Mouse (Mus musculus) lung, postnatal 0 days (tissue): Measurements from ENCODE around the gene Mdm2. TPM values are rescaled to one million over a fixed set of nuclear protein-coding genes. Genes with fewer than 3 reads are reported as not detected.

Source experiments
- ATAC-seq: fragments of 200-750 bp; cut with Nextera tagmentation; 2 replicates; pipeline ENCODE4 v1.8.0; 2017; ENCODE audit warnings: moderate library complexity
- DNase-seq: peaks from one replicate; pipeline ENCODE4 v3.0.0-alpha.2; 2016; ENCODE audit warnings: low spot score
- H3K27ac ChIP-seq: fragments of 300-500 bp; sonication (generic); 2 replicates; pipeline ENCODE4 v1.5.1; 2014; ENCODE audit warnings: antibody characterized with exemption, mild to moderate bottlenecking, low read length, mixed read lengths
- H3K27me3 ChIP-seq: fragments of 300-500 bp; sonication (generic); replicated peaks from 2 replicates; pipeline ENCODE4 v1.6.1; 2014; ENCODE audit warnings: low read length, mixed read lengths; ENCODE audit not compliant: insufficient read depth
- H3K36me3 ChIP-seq: fragments of 300-500 bp; sonication (generic); 2 replicates; pipeline ENCODE4 v1.6.1; 2014; ENCODE audit warnings: low read length, mixed read lengths; ENCODE audit not compliant: insufficient read depth
- H3K4me1 ChIP-seq: fragments of 300-500 bp; sonication (generic); 2 replicates; pipeline ENCODE4 v1.6.1; 2014; ENCODE audit warnings: antibody characterized with exemption, low read depth, low read length, mixed read lengths; ENCODE audit not compliant: insufficient read depth
- H3K4me2 ChIP-seq: fragments of 300-500 bp; sonication (generic); replicated peaks from 2 replicates; pipeline ENCODE4 v1.6.1; 2014; ENCODE audit warnings: low read depth, mild to moderate bottlenecking, low read length, moderate library complexity, mixed read lengths
- H3K4me3 ChIP-seq: fragments of 300-500 bp; sonication (generic); 2 replicates; pipeline ENCODE4 v1.5.1; 2014; ENCODE audit warnings: low read depth, low read length
- H3K9ac ChIP-seq: fragments of 300-500 bp; sonication (generic); replicated peaks from 2 replicates; pipeline ENCODE4 v1.6.1; 2014; ENCODE audit warnings: low read depth, mild to moderate bottlenecking
- H3K9me3 ChIP-seq: fragments of 300-500 bp; sonication (generic); 2 replicates; pipeline ENCODE4 v1.6.1; 2016; ENCODE audit warnings: low read length, mixed read lengths
- CTCF ChIP-seq: IDR thresholded peaks from 2 replicates; pipeline ENCODE4 v1.5.1; 2016; ENCODE audit warnings: antibody characterized with exemption, mild to moderate bottlenecking
- EP300 ChIP-seq: IDR thresholded peaks from 2 replicates; pipeline ENCODE4 v1.6.1; 2016; ENCODE audit warnings: antibody characterized with exemption, mild to moderate bottlenecking, control low read depth
- WGBS: fragments of 180-500 bp; shearing (Covaris S2); extraction: QIAGEN DNeasy Blood & Tissue Kit; methylation state at CpG from one replicate; pipeline ENCODE4 v1.1.7; 2014; 5-methylcytosine and 5-hydroxymethylcytosine counted together
- polyA plus RNA-seq: library from polyadenylated mRNA; unstranded; fragments of >200 nt; fragmentation: Nextera tagmentation; extraction: Ambion mirVana; gene quantifications from 2 replicates; pipeline ENCODE4 v1.2.1, GENCODE M21; 2015

Mdm2 gene
- polyA plus RNA-seq, 1 experiment from 2014 or later, result 22.7 TPM

DNA sequence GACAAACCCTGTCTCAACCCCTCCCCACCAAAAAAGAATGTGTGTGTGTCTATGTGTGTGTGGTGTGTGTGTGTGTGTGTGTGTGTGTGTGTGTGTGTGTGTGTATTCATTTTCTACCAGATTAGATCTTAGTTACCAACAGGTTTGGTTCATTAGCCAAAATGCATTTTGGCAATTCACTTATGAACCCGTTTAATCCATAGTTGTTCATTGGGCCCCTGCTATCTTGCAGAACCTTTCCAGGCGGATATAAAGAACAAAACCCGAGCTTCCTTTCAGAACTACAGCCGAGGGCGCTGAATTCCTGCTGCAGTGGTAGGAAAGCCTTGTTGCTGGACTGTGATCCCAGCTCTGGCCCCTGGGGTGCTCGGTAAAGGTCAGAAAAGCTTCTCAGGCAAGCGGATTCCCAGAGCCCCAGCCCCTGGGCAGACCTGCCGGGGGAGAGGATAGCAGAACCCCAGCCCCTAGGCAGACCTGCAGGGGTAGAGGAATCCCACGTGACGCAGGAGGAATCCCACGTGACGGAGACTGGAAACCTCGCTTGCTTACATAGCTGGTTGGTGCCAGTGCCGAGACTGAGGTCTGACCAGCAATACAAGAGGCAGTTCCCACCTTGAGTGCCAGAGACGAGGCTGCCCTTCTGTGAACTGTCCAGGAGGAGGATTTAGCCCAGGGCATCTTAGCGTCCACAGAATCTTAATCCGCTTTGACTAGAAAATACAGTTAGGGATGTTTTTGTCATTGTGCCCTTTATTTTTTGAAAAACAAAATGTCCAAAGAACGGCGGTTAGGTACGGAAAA is 69.0 kb downstream of the Mdm2 start:
- Histone ChIP-seq H3K4me2 (no peak overlapping the region), H3K4me1 (peaks cover 5% of the 10 kb centered on the region; the same call in 1 of the 2 replicates), H3K9ac (no peak overlapping the region), H3K4me3 (no peak overlapping the region), H3K27me3 (no peaks in the 10 kb centered on the region), H3K27ac (no peak overlapping the region), H3K9me3 (no peaks in the 10 kb centered on the region), H3K36me3 (no peaks in the 10 kb centered on the region)
- TF ChIP-seq CTCF, result no peak
- no peak for TF ChIP-seq EP300
- WGBS, result 66% methylated on average over 20 of the region's 20 CpGs
- ATAC-seq (no peak), DNase-seq (no peak)

DNA sequence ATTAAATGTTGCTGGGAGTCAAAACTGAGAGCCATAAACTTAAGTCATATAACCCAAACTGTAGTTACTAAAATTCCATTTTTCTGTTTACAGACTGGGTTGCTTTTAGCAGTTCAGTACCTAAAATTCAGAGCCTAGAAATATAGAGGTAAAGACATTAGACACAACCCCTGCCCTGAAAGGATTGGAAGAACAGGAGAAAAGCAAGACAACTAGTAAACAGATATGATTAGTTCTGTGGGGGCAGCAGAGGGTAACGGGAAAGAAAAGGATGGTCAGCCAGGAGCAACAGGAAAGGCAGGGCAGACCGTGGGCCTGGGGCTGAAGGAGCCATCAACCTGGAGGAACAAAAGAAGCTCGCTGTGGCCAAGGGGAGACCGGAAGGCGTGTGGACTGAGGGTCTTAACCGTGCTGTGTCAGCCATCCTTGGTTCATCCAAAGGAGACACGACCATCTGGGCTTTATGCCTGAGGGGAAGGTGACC is 69.9 kb downstream of the Mdm2 start:
- WGBS, result 74% methylated on average over 7 of the region's 7 CpGs
- Histone ChIP-seq H3K4me2 (no peak overlapping the region), H3K4me3 (no peak overlapping the region), H3K9ac (no peak overlapping the region), H3K9me3 (no peaks in the 10 kb centered on the region), H3K36me3 (no peaks in the 10 kb centered on the region), H3K27me3 (no peaks in the 10 kb centered on the region), H3K27ac (no peak overlapping the region), H3K4me1 (peaks cover 5% of the 10 kb centered on the region; the same call in 1 of the 2 replicates)
- no peak for TF ChIP-seq CTCF
- TF ChIP-seq EP300, result no peak
- no peak for DNase-seq
- ATAC-seq, result no peak

DNA sequence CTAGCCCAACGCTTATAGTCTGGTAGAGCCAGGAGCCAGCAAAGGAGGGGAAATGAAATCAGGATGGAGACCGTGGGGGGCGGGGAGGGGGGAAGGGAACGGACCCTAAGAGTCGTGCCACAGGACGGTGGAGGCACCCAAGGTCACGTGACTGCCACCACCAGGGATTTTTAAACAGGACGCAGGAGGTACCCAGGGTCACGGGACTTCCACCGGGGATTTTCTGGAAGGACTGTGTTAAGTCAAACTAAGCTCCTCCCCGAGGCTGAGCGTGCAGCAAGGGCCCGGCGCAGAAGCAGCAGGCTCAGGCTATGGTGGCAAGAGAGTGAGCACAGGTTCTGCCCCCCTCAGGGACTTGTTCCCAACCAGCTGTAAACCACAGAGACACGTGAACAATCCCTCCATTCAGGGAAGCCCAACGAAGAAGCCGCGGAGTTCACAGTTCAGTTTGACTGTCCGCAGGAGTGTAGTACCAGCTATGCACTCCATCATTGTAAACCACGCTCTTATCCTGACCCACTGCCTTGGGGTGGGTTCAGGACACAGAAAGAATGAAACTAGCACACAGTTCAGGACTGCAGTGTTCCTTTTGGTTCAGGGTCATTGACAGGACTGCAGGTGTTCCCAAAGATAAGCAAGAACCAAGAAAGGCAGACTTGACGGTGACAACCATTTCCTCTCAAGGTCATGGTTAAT is 70.5 kb downstream of the Mdm2 start:
- DNase-seq (no peak), ATAC-seq (0 out of 2 replicates have a peak, but pooled peaks have one; percentile 21)
- H3K4me1 ChIP-seq, result peaks cover 5% of the 10 kb centered on the region; the same call in 1 of the 2 replicates
- H3K27me3 ChIP-seq, result no peaks in the 10 kb centered on the region
- TF ChIP-seq EP300 (no peak), CTCF (no peak)
- 52% methylated on average over 21 of the region's 21 CpGs for WGBS
- H3K9me3 ChIP-seq, result no peaks in the 10 kb centered on the region
- H3K4me3 ChIP-seq, result no peak overlapping the region
- no peak overlapping the region for H3K9ac ChIP-seq
- H3K27ac ChIP-seq, result no peak overlapping the region
- no peak overlapping the region for H3K4me2 ChIP-seq
- H3K36me3 ChIP-seq, result no peaks in the 10 kb centered on the region

DNA sequence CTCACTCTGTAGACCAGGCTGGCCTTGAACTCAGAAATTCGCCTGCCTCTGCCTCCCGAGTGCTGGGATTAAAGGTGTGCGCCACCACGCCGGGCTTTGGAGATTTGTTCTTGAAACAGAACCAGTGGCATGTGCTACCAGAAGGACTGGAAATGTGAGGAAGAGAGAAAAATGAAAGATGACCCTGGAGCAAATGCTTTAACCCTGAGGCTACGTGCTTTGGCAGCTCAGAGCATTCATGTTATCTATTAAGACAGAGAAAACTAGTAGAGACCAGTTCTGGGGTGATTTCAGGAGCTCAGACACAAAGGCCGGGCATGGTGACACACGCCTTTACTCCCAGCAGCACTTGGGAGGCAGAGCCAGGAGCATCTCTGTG is 71.3 kb downstream of the Mdm2 start:
- WGBS, result 88% methylated on average over 8 of the region's 8 CpGs
- DNase-seq, result no peak
- no peaks in the 10 kb centered on the region for H3K36me3 ChIP-seq
- H3K4me2 ChIP-seq, result no peak overlapping the region
- no peak for ATAC-seq
- H3K9ac ChIP-seq, result no peak overlapping the region
- no peak overlapping the region for H3K27ac ChIP-seq
- peaks cover 5% of the 10 kb centered on the region; the same call in 1 of the 2 replicates for H3K4me1 ChIP-seq
- no peaks in the 10 kb centered on the region for H3K27me3 ChIP-seq
- TF ChIP-seq EP300 (no peak), CTCF (no peak)
- H3K9me3 ChIP-seq, result no peaks in the 10 kb centered on the region
- H3K4me3 ChIP-seq, result no peak overlapping the region

Other genes starting within 250 kb of the Mdm2 start
- gene Cpm, start 81.3 kb downstream of the Mdm2 start, polyA plus RNA-seq, result 215 and 250 TPM in 2 replicates
- 16.7 and 17.2 TPM in 2 replicates for gene Slc35e3, start 35.6 kb upstream of the Mdm2 start, polyA plus RNA-seq
- 15.2 and 17.3 TPM in 2 replicates for gene Nup107, start 81.9 kb upstream of the Mdm2 start, polyA plus RNA-seq
- gene Rap1b, start 135.3 kb upstream of the Mdm2 start, polyA plus RNA-seq, result 268 and 290 TPM in 2 replicates